Mouse (Mus musculus) adrenal gland, postnatal 36 days (tissue): ENCODE data around the gene Zfyve27. TPM values are rescaled to one million over a fixed set of nuclear protein-coding genes. Genes with fewer than 3 reads are reported as not detected.

Experiments used
- DNase-seq, 2 experiments: peaks; one replicate each; pipeline ENCODE4 v3.0.0; 2021; ENCODE audit warnings: mixed read lengths in 1 of 2
- total RNA-seq, 2 experiments: library from RNA; stranded (reverse); gene quantifications; 2 replicates each; pipeline ENCODE4 v1.2.3; 2021

Gene Zfyve27
- total RNA-seq, 2 experiments from 2014 or later = 49.3 to 50.4 TPM

DNA sequence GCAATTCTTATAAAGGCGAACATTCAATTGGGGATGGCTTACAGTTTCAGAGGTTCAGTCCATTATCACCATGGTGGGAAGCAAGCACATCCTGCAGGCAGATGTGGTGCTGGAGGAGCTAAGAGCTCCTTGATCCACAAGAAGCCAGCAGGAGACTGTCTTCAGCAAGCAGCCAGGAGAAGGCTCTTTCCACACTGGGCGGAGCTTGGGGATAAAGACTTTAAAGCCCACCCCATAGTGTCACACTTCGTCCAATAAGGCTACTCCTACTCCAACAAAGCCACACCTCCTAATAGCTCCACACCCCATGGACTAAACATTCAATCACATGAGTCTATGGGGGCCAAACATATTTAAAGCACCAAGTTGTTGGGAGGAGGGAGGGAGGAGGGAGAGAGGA is 21.8 kb upstream of the Zfyve27 start:
- no peak for DNase-seq

DNA sequence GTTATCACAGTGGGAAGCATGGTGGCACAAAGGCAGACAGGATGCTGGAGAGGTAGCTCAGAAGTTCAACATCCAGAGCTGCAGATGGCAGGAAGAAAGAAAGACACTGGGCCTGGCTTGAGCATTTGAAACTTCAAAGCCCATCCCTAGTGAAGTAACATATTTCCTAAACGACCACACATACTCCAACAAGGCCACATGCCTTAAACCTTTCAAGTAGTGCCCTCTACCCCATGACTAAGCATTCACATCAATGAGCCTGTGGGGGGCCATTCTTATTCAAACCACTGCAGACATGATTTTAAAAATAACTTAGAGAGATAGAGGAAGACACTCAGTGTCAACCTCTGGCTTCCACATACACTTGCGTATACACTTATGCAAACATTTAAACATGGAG is 21.0 kb upstream of the Zfyve27 start:
- no peak for DNase-seq

DNA sequence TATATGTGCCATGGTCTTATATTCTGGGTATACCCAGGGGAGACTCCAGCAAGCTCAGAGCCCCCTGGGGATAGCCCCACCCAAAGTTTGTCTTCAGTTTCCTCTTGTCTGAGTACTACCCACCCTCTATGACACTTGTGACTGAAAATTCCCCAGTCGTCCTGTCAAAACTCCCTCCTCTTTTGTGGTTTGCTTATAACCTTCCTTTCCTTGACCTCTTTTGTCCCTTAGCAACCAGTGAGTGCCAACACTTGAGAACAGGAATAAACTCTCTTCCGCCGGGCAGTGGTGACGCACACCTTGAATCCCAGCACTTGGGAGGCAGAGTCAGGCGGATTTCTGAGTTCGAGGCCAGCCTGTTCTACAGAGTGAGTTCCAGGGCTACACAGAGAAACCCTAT is 19.7 kb upstream of the Zfyve27 start:
- DNase-seq = no peak

DNA sequence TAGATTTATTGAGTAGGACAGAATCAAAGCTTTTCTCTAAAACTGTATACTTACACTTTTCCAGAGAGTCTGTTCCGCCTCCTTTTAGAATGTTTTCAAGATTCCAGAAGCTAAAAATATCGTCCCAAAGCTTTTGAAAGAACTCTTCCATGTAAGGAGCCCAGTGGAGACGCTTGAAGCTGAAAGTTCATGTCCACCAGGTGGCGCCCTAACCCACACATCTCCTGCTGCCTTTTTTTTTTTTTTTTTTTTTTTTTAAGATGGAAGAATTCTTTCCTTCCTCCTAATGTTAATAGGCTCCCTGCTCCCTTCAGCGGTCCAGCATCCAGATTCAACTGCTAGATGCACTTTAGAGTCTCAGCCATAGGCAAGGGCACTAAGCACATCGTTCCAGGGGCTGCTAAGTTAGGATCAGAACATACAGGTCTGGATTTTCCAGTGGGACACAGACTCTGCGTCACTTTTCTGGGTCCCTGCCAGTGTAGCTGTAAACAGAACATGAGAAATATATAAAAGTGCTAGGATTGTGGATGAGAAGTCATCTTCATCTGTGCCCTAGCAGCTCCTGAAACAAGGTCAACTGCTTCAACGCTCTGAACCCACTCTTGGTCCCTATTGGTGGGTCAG is 19.1 kb upstream of the Zfyve27 start:
- peak; percentile 88 to 90 for DNase-seq

GRCm38 (mm10) chr19:42145210-42145609 is 18.5 kb upstream of the Zfyve27 start:
- no peak for DNase-seq

GRCm38 (mm10) chr19:42145731-42146130 is 18.0 kb upstream of the Zfyve27 start:
- DNase-seq = no peak

GRCm38 (mm10) chr19:42146276-42147010 is 17.3 kb upstream of the Zfyve27 start:
- no peak for DNase-seq

GRCm38 (mm10) chr19:42147170-42147768 is 16.5 kb upstream of the Zfyve27 start, which contains the start of gene Marveld1:
Gene Marveld1, plus strand, starts transcription at chr19:42147400.
- peak; percentile 84 to 89 for DNase-seq

DNA sequence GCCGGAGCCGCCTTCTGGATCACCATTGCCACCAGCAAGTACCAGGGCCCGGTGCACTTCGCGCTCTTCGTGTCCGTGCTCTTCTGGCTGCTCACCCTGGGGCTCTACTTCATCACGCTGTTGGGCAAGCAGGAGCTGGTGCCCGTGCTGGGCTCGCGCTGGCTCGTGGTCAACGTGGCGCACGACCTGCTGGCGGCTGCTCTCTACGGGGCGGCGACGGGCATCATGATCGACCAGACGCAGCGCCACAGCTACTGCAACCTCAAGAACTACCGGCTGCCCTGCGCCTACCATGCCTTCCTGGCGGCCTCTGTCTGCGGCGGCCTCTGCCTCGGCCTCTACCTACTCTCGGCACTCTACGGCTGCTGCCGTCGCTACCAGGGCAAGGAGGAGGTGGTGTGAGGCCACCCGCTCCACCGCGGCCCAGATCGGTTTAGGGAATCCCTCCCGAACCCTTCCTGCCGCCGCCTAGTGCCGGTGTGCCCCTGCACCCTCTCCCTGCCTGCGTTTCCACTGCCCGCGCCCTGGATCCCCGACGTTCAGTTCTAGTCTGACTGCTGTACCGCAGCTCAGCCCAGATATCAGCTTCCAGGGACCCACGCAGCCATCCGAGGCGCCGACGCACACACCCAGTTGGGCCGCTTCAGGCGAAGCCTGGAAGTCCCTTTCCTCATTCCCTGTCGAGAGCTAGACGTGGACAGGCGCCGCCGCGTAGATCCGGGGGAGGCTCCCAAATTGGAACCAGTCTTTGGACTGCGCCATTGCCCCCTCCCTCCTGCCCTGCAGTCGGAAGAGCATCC is 15.8 kb upstream of the Zfyve27 start:
- DNase-seq = peak; percentile 80 to 84

DNA sequence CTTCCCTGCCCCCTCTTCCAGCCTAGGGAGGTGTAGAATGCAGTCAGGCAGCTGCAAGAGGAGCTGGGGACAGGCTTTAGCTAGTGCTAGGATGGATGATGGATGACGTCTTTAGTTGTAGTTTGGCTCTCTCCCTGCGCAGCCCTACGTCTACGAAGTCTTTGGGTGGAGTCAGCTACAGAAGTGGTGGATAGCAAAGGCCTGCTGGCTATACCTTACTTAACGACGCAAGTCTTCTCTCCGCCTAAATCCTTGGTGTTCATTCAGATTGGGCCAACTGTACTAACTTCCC is 15.2 kb upstream of the Zfyve27 start:
- no peak for DNase-seq

DNA sequence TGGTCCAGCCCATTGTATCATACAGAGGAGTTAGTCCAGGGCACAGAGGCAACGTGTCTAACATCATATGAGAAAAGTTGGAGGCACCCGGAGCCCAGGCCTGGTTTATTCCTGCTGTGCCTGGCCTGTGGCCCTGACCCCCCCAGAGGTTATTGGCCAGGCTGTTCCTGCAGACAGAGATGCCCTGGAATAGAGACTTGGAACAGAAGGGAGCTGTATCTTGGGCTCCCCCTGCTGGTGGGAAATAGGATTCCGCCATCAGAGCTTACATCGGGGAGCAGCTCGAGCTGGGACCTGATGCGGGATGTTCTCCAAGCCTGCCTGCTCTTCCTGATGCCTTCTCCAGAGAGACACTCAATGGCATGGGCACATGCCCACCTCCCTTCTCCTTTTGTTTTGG is 11.8 kb upstream of the Zfyve27 start:
- peak; percentile 89 to 92 for DNase-seq

- DNase-seq = no peak
These were observed 6.1 kb upstream of the Zfyve27 start for GRCm38 (mm10) chr19:42157493-42158237.

DNA sequence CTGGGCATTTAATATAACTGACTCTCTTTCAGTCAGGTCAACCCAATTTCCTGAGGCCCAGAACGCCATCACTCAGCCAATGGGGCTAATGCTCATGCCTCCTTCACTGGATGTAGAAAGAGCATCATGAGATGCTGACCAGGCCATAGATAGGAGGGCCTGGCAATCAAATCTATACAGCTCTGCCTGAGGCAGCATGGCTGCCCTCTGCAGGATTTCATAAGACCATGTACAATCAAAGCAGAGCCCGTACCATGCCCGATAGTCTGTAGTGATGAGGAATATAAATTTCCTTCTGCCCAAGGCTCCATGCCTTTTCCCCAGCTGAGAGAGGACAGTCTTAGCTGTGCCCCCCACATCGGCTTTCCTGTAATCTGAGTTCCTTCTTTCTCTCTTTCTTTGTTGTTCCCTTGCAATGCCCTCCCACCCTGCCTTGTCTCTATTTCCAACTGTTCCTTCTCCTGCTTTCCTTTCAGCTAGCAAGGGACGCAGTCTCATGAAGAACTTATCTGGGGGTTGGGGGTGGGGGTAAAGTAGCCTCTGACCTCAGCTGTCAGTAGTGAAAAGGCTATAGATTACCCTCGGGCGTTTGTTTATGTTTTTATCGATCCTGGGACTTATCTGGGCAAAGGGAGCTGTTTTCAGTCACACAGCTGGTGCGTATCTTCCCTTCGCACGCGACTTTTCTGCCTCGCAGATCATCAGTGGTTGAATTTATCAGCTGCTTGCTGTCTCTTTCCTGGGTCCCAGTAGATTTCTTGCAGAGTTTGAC is 5.3 kb upstream of the Zfyve27 start:
- no peak for DNase-seq

DNA sequence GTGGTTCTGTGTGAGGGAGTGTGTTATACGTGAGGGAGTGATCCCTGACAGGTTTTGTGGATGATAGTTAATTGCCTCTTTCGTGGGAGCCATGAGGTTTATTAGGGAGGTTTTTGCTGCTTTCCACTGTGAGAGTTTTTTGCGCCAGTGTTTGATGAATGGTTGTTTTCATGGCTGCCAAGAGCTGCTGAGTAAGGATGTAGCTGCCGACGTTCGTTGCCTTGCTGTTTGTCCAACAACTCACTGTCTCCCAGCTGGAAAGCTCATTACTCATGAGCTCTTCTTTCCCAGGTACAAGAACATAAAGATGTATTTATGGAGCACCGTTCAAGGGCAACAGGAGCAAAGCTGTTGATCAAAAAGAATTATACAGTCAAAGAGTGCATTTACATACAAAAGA is 437 bp downstream of the Zfyve27 start:
- DNase-seq = no peak

GRCm38 (mm10) chr19:42166130-42166529 is 2.4 kb downstream of the Zfyve27 start:
- peak; percentile 94 for DNase-seq

DNA sequence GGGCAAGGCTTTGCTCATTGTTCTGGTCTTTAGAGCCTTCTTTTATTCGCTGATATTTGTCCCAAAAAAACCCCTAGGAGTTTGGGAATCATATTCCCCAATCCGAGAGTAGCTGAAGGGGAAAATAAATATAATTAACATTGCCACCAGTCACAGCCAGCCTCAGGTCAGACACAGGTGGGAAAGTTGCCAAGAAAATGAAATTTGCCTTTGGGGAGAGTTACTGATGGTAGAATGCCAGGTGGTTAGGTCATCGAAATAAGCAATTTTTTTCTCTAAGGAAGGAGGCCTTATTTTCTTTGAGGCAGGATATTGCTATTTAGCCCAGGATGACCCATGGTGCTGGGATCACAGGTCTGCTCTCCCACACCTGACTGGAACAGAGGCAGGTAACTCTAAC is 3.0 kb downstream of the Zfyve27 start:
- DNase-seq = peak in 1 of 2 experiments; percentile 32

DNA sequence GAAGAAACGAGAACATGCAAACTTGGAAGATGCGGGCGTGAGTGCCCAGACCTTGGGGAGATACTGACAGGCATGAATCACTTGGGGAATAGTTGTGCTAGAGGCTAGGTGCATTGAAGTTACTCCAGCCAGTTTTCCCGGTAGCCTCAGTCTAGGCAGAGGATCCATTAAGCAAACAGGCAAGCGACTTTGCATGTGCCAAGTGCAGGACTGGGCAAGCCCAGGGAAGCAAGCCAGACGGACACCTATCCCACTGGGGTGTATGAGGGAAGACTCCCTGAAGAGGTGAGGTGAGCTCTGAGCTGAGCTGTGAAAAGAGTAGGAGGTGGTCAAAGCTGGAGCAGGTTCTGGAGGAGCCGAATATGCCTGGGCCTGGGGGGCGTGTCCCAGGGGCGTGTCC is 3.7 kb downstream of the Zfyve27 start:
- DNase-seq = no peak

GRCm38 (mm10) chr19:42169322-42169975 is 5.7 kb downstream of the Zfyve27 start:
- DNase-seq = no peak

GRCm38 (mm10) chr19:42170025-42170969 is 6.5 kb downstream of the Zfyve27 start:
- DNase-seq = peak; percentile 95 to 97

DNA sequence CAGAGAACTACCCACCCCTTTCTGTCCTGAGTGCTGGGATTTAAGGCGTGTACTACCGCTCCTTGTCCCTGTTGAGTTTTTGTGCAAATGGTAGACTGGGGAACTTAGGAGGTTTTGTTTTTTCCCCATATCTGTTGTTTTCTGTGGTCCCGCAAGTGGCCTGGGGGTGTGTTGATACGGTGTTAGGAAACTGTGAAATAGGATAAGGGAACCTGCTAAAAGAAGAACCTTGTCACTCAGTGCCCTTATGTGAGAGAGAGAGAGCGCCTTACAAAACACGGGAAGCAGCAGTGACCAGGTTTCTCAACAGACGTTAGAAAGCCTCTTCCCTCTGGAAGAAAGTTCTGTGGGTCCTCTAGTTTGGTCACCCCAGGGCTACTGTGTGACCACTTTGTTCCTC is 13.1 kb downstream of the Zfyve27 start:
- DNase-seq = no peak
